Mouse (Mus musculus) lung, postnatal 10 days (tissue): ENCODE measurements at regions not wholly inside any gene's neighbourhood (a gene's known extent, or its start where the extent isn't known, plus 50 kb on each side); places are given as distances from the start of the nearest gene placed in this dataset.

Experiments used
- DNase-seq: peaks from one replicate; pipeline ENCODE4 v3.0.0; 2021

- no peak for DNase-seq
Measured at GRCm38 (mm10) chr3:144069979-144070540, 135.0 kb downstream of the Lmo4 start.

- DNase-seq = no peak
Measured at GRCm38 (mm10) chr3:144067016-144067415, 138.0 kb downstream of the Lmo4 start.

GRCm38 (mm10) chr3:144058106-144058505, 146.9 kb downstream of the Lmo4 start:
- no peak for DNase-seq

- no peak for DNase-seq
Measured at GRCm38 (mm10) chr3:144050341-144050740, 154.7 kb downstream of the Lmo4 start.

GRCm38 (mm10) chr3:144049270-144049669, 155.8 kb downstream of the Lmo4 start:
- no peak for DNase-seq

- DNase-seq = no peak
Measured at GRCm38 (mm10) chr3:144044366-144044765, 160.7 kb downstream of the Lmo4 start.

- no peak for DNase-seq
Measured at GRCm38 (mm10) chr3:144041788-144042187, 163.2 kb downstream of the Lmo4 start.

GRCm38 (mm10) chr3:144039498-144039897, 165.5 kb downstream of the Lmo4 start:
- no peak for DNase-seq

- no peak for DNase-seq
Measured at GRCm38 (mm10) chr3:144029611-144030010, 175.4 kb downstream of the Lmo4 start.

GRCm38 (mm10) chr3:144029121-144029520, 175.9 kb downstream of the Lmo4 start:
- DNase-seq = no peak

GRCm38 (mm10) chr3:144027134-144027980, 177.7 kb downstream of the Lmo4 start:
- no peak for DNase-seq

- DNase-seq = no peak
Measured at GRCm38 (mm10) chr3:144025451-144026125, 179.4 kb downstream of the Lmo4 start.

- DNase-seq = no peak
Measured at GRCm38 (mm10) chr3:144024216-144024615, 180.8 kb downstream of the Lmo4 start.

GRCm38 (mm10) chr3:144023058-144023457, 182.0 kb downstream of the Lmo4 start:
- no peak for DNase-seq

- no peak for DNase-seq
Measured at GRCm38 (mm10) chr3:144021969-144022368, 183.1 kb downstream of the Lmo4 start.

- DNase-seq = no peak
Measured at GRCm38 (mm10) chr3:144020189-144020940, 184.7 kb downstream of the Lmo4 start.

- DNase-seq = no peak
Measured at GRCm38 (mm10) chr3:144019293-144019692, 185.7 kb downstream of the Lmo4 start.

GRCm38 (mm10) chr3:144018559-144018958, 186.5 kb downstream of the Lmo4 start:
- DNase-seq = peak; percentile 65

- no peak for DNase-seq
Measured at GRCm38 (mm10) chr3:144015236-144015635, 189.8 kb downstream of the Lmo4 start.

- no peak for DNase-seq
Measured at GRCm38 (mm10) chr3:144013481-144014125, 191.4 kb downstream of the Lmo4 start.

GRCm38 (mm10) chr3:144012820-144013219, 192.2 kb downstream of the Lmo4 start:
- no peak for DNase-seq

- no peak for DNase-seq
Measured at GRCm38 (mm10) chr3:144012173-144012572, 192.8 kb downstream of the Lmo4 start.
